Comparison of ENCODE assay signal across 29 mouse cellular contexts in genomic region chr6:48060421-48060820, GRCm38 (mm10). TPM values are rescaled to one million over a fixed set of nuclear protein-coding genes. Genes with fewer than 3 reads are reported as not detected.
DNase-seq lines count a peak whose midpoint lies in the region; ATAC-seq and TF ChIP-seq lines count a peak whose summit lies in the region.
"Had no signal": no experiment of that assay in that cellular context is flagged by ENCODE, and none has a peak within 500 bp of the region (broad histone marks: within the 10 kb centered on the region; RNA-seq: fewer than 3 reads in every experiment).

No protein-coding gene starts in this region.

- DNase-seq in hindbrain, postnatal 0 days (ENCODE audit: low spot score): peak; percentile 58
- peak; percentile 76 for DNase-seq in cerebellum, adult 11 months
- peak; percentile 79 for DNase-seq in cerebellum, adult 8-10 months
- peak; percentile 84 to 85 for DNase-seq in cerebellum, postnatal 25 days
- no peak for DNase-seq in spleen, postnatal 36 days (ENCODE audit: low spot score in 2 of 2)
- DNase-seq in right cerebral cortex, postnatal 10 days (ENCODE audit: low spot score in 2 of 2): no peak
- DNase-seq: adrenal gland, postnatal 25 days; gastrocnemius, postnatal 25 days; heart, adult 18-20 months; heart, postnatal 10 days; kidney, adult 9 months; kidney, postnatal 10 days; lung, postnatal 4 days; midbrain, embryonic 14.5 days; retina, postnatal 1 day; right cerebral cortex, postnatal 25 days; spleen, adult 18-20 months; thymus, adult 18-20 months; thymus, postnatal 25 days had no signal

- 69% methylated on average over 2 of the region's 2 CpGs for WGBS in hindbrain, postnatal 0 days
- 71% methylated on average over 2 of the region's 2 CpGs for WGBS in hindbrain, embryonic 12.5 days

- H3K9ac ChIP-seq in hindbrain, postnatal 0 days (replicated peaks; ENCODE audit: low read length): no peak overlapping the region
- H3K9ac ChIP-seq in hindbrain, embryonic 12.5 days: no peak overlapping the region
- H3K9ac ChIP-seq: forebrain, embryonic 13.5 days; heart, embryonic 13.5 days; limb, embryonic 12.5 days; neural tube, embryonic 15.5 days had no signal

- peak overlapping the region; percentile 27; the same call in 1 of the 2 replicates for H3K27ac ChIP-seq in hindbrain, postnatal 0 days
- H3K27ac ChIP-seq in hindbrain, embryonic 12.5 days: no peak overlapping the region
- H3K27ac ChIP-seq: forebrain, embryonic 13.5 days; heart, embryonic 13.5 days; hindbrain, embryonic 10.5 days; limb, embryonic 12.5 days; neural tube, embryonic 15.5 days; stomach, postnatal 0 days had no signal

- no peak overlapping the region for H3K4me3 ChIP-seq in hindbrain, postnatal 0 days (ENCODE audit: low read length)
- H3K4me3 ChIP-seq in hindbrain, embryonic 12.5 days: no peak overlapping the region
- H3K4me3 ChIP-seq: forebrain, embryonic 13.5 days; heart, embryonic 13.5 days; hindbrain, embryonic 10.5 days; limb, embryonic 12.5 days; megakaryocyte, embryonic 14.5 days; neural tube, embryonic 15.5 days had no signal

- H3K4me1 ChIP-seq in hindbrain, postnatal 0 days (ENCODE audit: insufficient read depth, low read length): no peaks in the 10 kb centered on the region
- H3K4me1 ChIP-seq in hindbrain, embryonic 12.5 days: no peaks in the 10 kb centered on the region
- H3K4me1 ChIP-seq: forebrain, embryonic 13.5 days; limb, embryonic 12.5 days; neural tube, embryonic 15.5 days had no signal

- H3K36me3 ChIP-seq in hindbrain, postnatal 0 days (ENCODE audit: insufficient read depth, low read length): peaks cover 31% of the 10 kb centered on the region
- H3K36me3 ChIP-seq in hindbrain, embryonic 12.5 days: peaks cover 42% of the 10 kb centered on the region

- no peaks in the 10 kb centered on the region for H3K27me3 ChIP-seq in hindbrain, postnatal 0 days (ENCODE audit: insufficient read depth, low read length)
- H3K27me3 ChIP-seq in hindbrain, embryonic 12.5 days: no peaks in the 10 kb centered on the region
- H3K27me3 ChIP-seq: forebrain, embryonic 13.5 days; limb, embryonic 12.5 days; megakaryocyte, embryonic 14.5 days; neural tube, embryonic 15.5 days had no signal

- no peak for TF ChIP-seq CTCF in hindbrain, postnatal 0 days (IDR thresholded peaks at IDR 0.05; ENCODE audit: low read depth)

- no peaks in the 10 kb centered on the region for H3K9me3 ChIP-seq in hindbrain, postnatal 0 days (ENCODE audit: low read length)
- H3K9me3 ChIP-seq in hindbrain, embryonic 12.5 days (replicated peaks): no peaks in the 10 kb centered on the region
- H3K9me3 ChIP-seq: forebrain, embryonic 13.5 days; hindbrain, embryonic 10.5 days; limb, embryonic 12.5 days; megakaryocyte, embryonic 14.5 days; neural tube, embryonic 15.5 days had no signal

- H3K4me2 ChIP-seq in hindbrain, postnatal 0 days (ENCODE audit: low read depth, low read length): no peak overlapping the region
- no peak overlapping the region for H3K4me2 ChIP-seq in hindbrain, embryonic 12.5 days (replicated peaks)
- H3K4me2 ChIP-seq: forebrain, embryonic 13.5 days; heart, embryonic 13.5 days; limb, embryonic 12.5 days; neural tube, embryonic 15.5 days had no signal

- ATAC-seq in hindbrain, postnatal 0 days: peak; percentile 53
- ATAC-seq in hindbrain, embryonic 12.5 days (ENCODE audit: low FRiP score): no peak
- ATAC-seq: CD4-positive, CD25-positive, alpha-beta regulatory T cell, adult 4 months; forebrain, embryonic 13.5 days; intestine, postnatal 0 days had no signal

RNA-seq across cellular contexts. Expression of gene Zfp777, which starts 11.7 kb away (rescaled TPM):
- total RNA-seq in hindbrain, postnatal 0 days (2014; rRNA removed): 33.6 and 47.7 TPM in 2 replicates
- 15.4 and 16.2 TPM in 2 replicates for polyA plus RNA-seq in hindbrain, postnatal 0 days (2015; fragmentation: Nextera tagmentation; extraction: Ambion mirVana)
- 10.7 and 11.1 TPM in 2 replicates for polyA plus RNA-seq in hindbrain, embryonic 12.5 days (2016; fragmentation: Nextera tagmentation; extraction: Ambion mirVana)

RNA-seq across cellular contexts. Expression of gene Zfp746, which starts 26.0 kb away (rescaled TPM):
- total RNA-seq in hindbrain, postnatal 0 days (2014; rRNA removed): 34.3 and 35.9 TPM in 2 replicates
- polyA plus RNA-seq in hindbrain, postnatal 0 days (2015; fragmentation: Nextera tagmentation; extraction: Ambion mirVana): 15.3 and 16.4 TPM in 2 replicates
- polyA plus RNA-seq in hindbrain, embryonic 12.5 days (2016; fragmentation: Nextera tagmentation; extraction: Ambion mirVana): 30.1 and 30.3 TPM in 2 replicates

Comparison
In these comparisons a context has a peak if more than half of its experiments do, and no peak if none do; other contexts are left out.
1. DNase-seq: peak in hindbrain, postnatal 0 days (single experiment), cerebellum, adult 11 months (single experiment), cerebellum, adult 8-10 months (single experiment) and cerebellum, postnatal 25 days (2 of 2); none in spleen, postnatal 36 days (0 of 2) and right cerebral cortex, postnatal 10 days (0 of 2).